Mouse (Mus musculus) CH12.LX (cell line): ENCODE measurements around the gene Sult6b1. TPM values are rescaled to one million over a fixed set of nuclear protein-coding genes. Genes with fewer than 3 reads are reported as not detected.

Experiments used
- DNase-seq: peaks from one replicate; pipeline ENCODE4 v3.0.0-alpha.2; 2013; ENCODE audit errors: extremely low read depth
- H3K27ac ChIP-seq: 2 replicates; pipeline ENCODE4 v1.5.1; 2012; ENCODE audit warnings: low read depth, mild to moderate bottlenecking, control low read depth, moderate library complexity; ENCODE audit not compliant: insufficient read depth
- H3K27me3 ChIP-seq: replicated peaks from 2 replicates; pipeline ENCODE3; 2012; ENCODE audit warnings: inconsistent platforms
- H3K36me3 ChIP-seq, 2 experiments: replicated peaks in 1 of 2; 2 replicates each; pipeline versions ENCODE3 to v1.6.1; 2012; ENCODE audit warnings: inconsistent platforms in 1 of 2, low read length in 1 of 2, mild to moderate bottlenecking in 1 of 2, mixed read lengths in 1 of 2, moderate library complexity in 1 of 2; ENCODE audit not compliant: control insufficient read depth in 1 of 2, insufficient read depth in 1 of 2
- H3K4me1 ChIP-seq, 2 experiments: 2 replicates each; pipeline ENCODE4 v1.6.1; 2012; ENCODE audit warnings: inconsistent platforms in 1 of 2, moderate library complexity in 1 of 2; ENCODE audit not compliant: insufficient read depth in 2 of 2, control insufficient read depth in 1 of 2
- H3K4me2 ChIP-seq: 2 replicates; pipeline ENCODE4 v1.6.1; 2012; ENCODE audit warnings: low read depth, mild to moderate bottlenecking, control low read depth; ENCODE audit not compliant: poor library complexity, insufficient read depth, severe bottlenecking
- H3K4me3 ChIP-seq, 3 experiments: fragments of 150-350 bp in 1 of 3; sonication (generic) in 1 of 3; replicated peaks in 1 of 3; 2 replicates each; pipeline versions ENCODE3 to v1.5.1; 2011 to 2012; ENCODE audit warnings: low read depth in 2 of 3, low read length in 2 of 3, mild to moderate bottlenecking in 2 of 3, moderate library complexity in 2 of 3, control low read depth in 1 of 3, improper control_type of control experiment in 1 of 3, inconsistent platforms in 1 of 3, mixed read lengths in 1 of 3; ENCODE audit not compliant: poor library complexity in 1 of 3
- H3K79me2 ChIP-seq: replicated peaks from 2 replicates; pipeline ENCODE4 v1.6.1; 2012; ENCODE audit warnings: mild to moderate bottlenecking, moderate library complexity; ENCODE audit not compliant: control insufficient read depth, poor library complexity, insufficient read depth, severe bottlenecking; ENCODE audit errors: extremely low read depth
- H3K9ac ChIP-seq: 2 replicates; pipeline ENCODE4 v1.6.1; 2012; ENCODE audit warnings: low read depth, mild to moderate bottlenecking, control low read depth, moderate library complexity; ENCODE audit not compliant: insufficient read depth
- H3K9me3 ChIP-seq: replicated peaks from 2 replicates; pipeline ENCODE3; 2012; ENCODE audit warnings: low read length, inconsistent platforms, mixed read lengths
- CHD1 ChIP-seq: IDR thresholded peaks from 2 replicates; pipeline ENCODE4 v1.6.1; 2012; ENCODE audit warnings: low read depth, low read length, improper control_type of control experiment, inconsistent platforms
- CTCF ChIP-seq, 2 experiments: IDR thresholded peaks in 1 of 2; conservative IDR thresholded peaks in 1 of 2; 2 replicates each; pipeline ENCODE4 v1.5.1; 2011 to 2012; ENCODE audit warnings: low read depth in 2 of 2, low read length in 2 of 2, improper control_type of control experiment in 1 of 2, inconsistent platforms in 1 of 2, mild to moderate bottlenecking in 1 of 2, moderate library complexity in 1 of 2
- E2F4 ChIP-seq: IDR thresholded peaks from 2 replicates; pipeline ENCODE4 v1.6.1; 2011; ENCODE audit warnings: low read depth, low read length, improper control_type of control experiment; ENCODE audit not compliant: insufficient replicate concordance
- ELF1 ChIP-seq: IDR thresholded peaks from 2 replicates; pipeline ENCODE4 v1.6.1; 2014; ENCODE audit warnings: low read depth, mild to moderate bottlenecking, inconsistent platforms, low read length, improper control_type of control experiment
- GABPA ChIP-seq: IDR thresholded peaks from 2 replicates; pipeline ENCODE4 v1.6.1; 2012; ENCODE audit warnings: low read depth, low read length, improper control_type of control experiment, inconsistent platforms; ENCODE audit not compliant: insufficient replicate concordance
- HCFC1 ChIP-seq: IDR thresholded peaks from 2 replicates; pipeline ENCODE4 v1.6.1; 2012; ENCODE audit warnings: low read depth, mild to moderate bottlenecking, inconsistent platforms, low read length, improper control_type of control experiment
- IRF4 ChIP-seq: IDR thresholded peaks from 2 replicates; pipeline ENCODE4 v1.6.1; 2014; ENCODE audit warnings: low read depth, mild to moderate bottlenecking, inconsistent platforms, low read length, improper control_type of control experiment
- JUND ChIP-seq: conservative IDR thresholded peaks from 2 replicates; pipeline ENCODE4 v1.6.1; 2011; ENCODE audit warnings: low read depth, low read length, improper control_type of control experiment
- KAT2A ChIP-seq: IDR thresholded peaks from 2 replicates; pipeline ENCODE4 v1.6.1; 2012; ENCODE audit warnings: low read length, improper control_type of control experiment, inconsistent platforms; ENCODE audit not compliant: insufficient replicate concordance
- MEF2A ChIP-seq: IDR thresholded peaks from 2 replicates; pipeline ENCODE4 v1.6.1; 2014; ENCODE audit warnings: low read depth, mild to moderate bottlenecking, inconsistent platforms, low read length, improper control_type of control experiment, borderline replicate concordance
- MXI1 ChIP-seq: IDR thresholded peaks from 2 replicates; pipeline ENCODE4 v1.6.1; 2011; ENCODE audit warnings: mild to moderate bottlenecking, low read depth, low read length, improper control_type of control experiment
- NELFE ChIP-seq: IDR thresholded peaks from 2 replicates; pipeline ENCODE4 v1.6.1; 2011; ENCODE audit warnings: low read depth, low read length, improper control_type of control experiment
- NRF1 ChIP-seq: IDR thresholded peaks from 2 replicates; pipeline ENCODE4 v1.6.1; 2014; ENCODE audit warnings: low read depth, mild to moderate bottlenecking, inconsistent platforms, low read length, improper control_type of control experiment, moderate library complexity
- POLR2AphosphoS2 ChIP-seq: IDR thresholded peaks from 2 replicates; pipeline ENCODE4 v1.6.1; 2011; ENCODE audit warnings: low read depth, low read length, improper control_type of control experiment
- RCOR1 ChIP-seq: conservative IDR thresholded peaks from 2 replicates; pipeline ENCODE4 v1.6.1; 2012; ENCODE audit warnings: low read depth, mild to moderate bottlenecking, inconsistent platforms, low read length, improper control_type of control experiment
- SIN3A ChIP-seq: IDR thresholded peaks from 2 replicates; pipeline ENCODE4 v1.6.1; 2012; ENCODE audit warnings: low read length, improper control_type of control experiment, inconsistent platforms
- TCF12 ChIP-seq: IDR thresholded peaks from 2 replicates; pipeline ENCODE4 v1.6.1; 2014; ENCODE audit warnings: low read depth, mild to moderate bottlenecking, inconsistent platforms, low read length, improper control_type of control experiment
- USF1 ChIP-seq: IDR thresholded peaks from 2 replicates; pipeline ENCODE4 v1.6.1; 2014; ENCODE audit warnings: low read depth, mild to moderate bottlenecking, inconsistent platforms, low read length, improper control_type of control experiment
- ZC3H11A ChIP-seq: IDR thresholded peaks from 2 replicates; pipeline ENCODE4 v1.6.1; 2012; ENCODE audit warnings: low read depth, mild to moderate bottlenecking, inconsistent platforms, low read length, improper control_type of control experiment
- ZKSCAN1 ChIP-seq: IDR thresholded peaks from 2 replicates; pipeline ENCODE4 v1.6.1; 2012; ENCODE audit warnings: low read depth, inconsistent platforms, low read length, improper control_type of control experiment, borderline replicate concordance
- ZMIZ1 ChIP-seq: IDR thresholded peaks from 2 replicates; pipeline ENCODE4 v1.6.1; 2012; ENCODE audit warnings: low read depth, mild to moderate bottlenecking, inconsistent platforms, low read length, improper control_type of control experiment
- ZNF384 ChIP-seq: IDR thresholded peaks from 2 replicates; pipeline ENCODE4 v1.6.1; 2012; ENCODE audit warnings: low read depth, low read length, improper control_type of control experiment, inconsistent platforms
- dilution Hi-C: fragments of 300-500 bp; cut with MboI; formaldehyde crosslinking; loops from 2 replicates; pipeline ENCODE4 v1.14.3; 2020; ENCODE audit warnings: low sequenced_read_pairs; ENCODE audit not compliant: extremely low pct_unique_long_range_greater_than_20kb, extremely low pct_ligation_motif_present
- in situ Hi-C: fragments of 300-500 bp; cut with MboI; formaldehyde crosslinking; loops from 3 replicates; pipeline ENCODE4 v1.14.3; 2019; ENCODE audit warnings: low sequenced_read_pairs, low pct_ligation_motif_present, low pct_unique_long_range_greater_than_20kb, mixed read lengths
- polyA plus RNA-seq: library from polyadenylated mRNA; unstranded; fragments of >175 nt; gene quantifications from 2 replicates; pipeline ENCODE4 v1.2.1, GENCODE M21; 2012; ENCODE audit warnings: low read depth; ENCODE audit not compliant: insufficient read length
- total RNA-seq, 2 experiments: library from RNA; depleted of rRNA; stranded (reverse); fragments of 300-350 nt in 1 of 2; fragments of >200 nt in 1 of 2; gene quantifications; 2 replicates each; pipeline ENCODE4 v1.2.3; 2012 to 2014

Sult6b1 gene
- total and polyA plus RNA-seq, 3 experiments: 0.34 to 0.46 TPM; not detected in 1

- Histone ChIP-seq H3K36me3 (no peaks in the 10 kb centered on the region), H3K4me2 (peak overlapping the region; percentile 97), H3K27ac (no peak overlapping the region), H3K9ac (no peak overlapping the region; the same call in 1 of the 2 replicates), H3K27me3 (no peaks in the 10 kb centered on the region), H3K4me3 (no peak overlapping the region), H3K4me1 (peaks cover 0 to 2% of the 10 kb centered on the region in 2 experiments; a peak in 1 of 4 replicates), H3K9me3 (no peaks in the 10 kb centered on the region), H3K79me2 (no peaks in the 10 kb centered on the region)
- in situ Hi-C loops (no loop called here), dilution Hi-C loops (no loop called here)
- TF ChIP-seq IRF4: no peak
- TF ChIP-seq POLR2AphosphoS2: no peak
- no peak for TF ChIP-seq ZNF384
- no peak for TF ChIP-seq ZKSCAN1
- TF ChIP-seq ZC3H11A: no peak
- no peak for TF ChIP-seq ZMIZ1
- TF ChIP-seq MEF2A: no peak
- no peak for TF ChIP-seq TCF12
- no peak for TF ChIP-seq ELF1
- no peak for TF ChIP-seq HCFC1
- TF ChIP-seq SIN3A: no peak
- TF ChIP-seq RCOR1: no peak
- TF ChIP-seq MXI1: no peak
- TF ChIP-seq CTCF (conservative IDR thresholded peaks at IDR 0.05 in 1 of 2, IDR thresholded peaks at IDR 0.05 in 1 of 2; ENCODE audit: low read depth in 2 of 2, low read length in 2 of 2): no peak
- no peak for TF ChIP-seq NRF1
- no peak for TF ChIP-seq E2F4
- no peak for TF ChIP-seq USF1
- no peak for DNase-seq
Measured at GRCm38 (mm10) chr17:78894991-78895390, 11.8 kb downstream of the Sult6b1 start.

- dilution Hi-C loops (no loop called here), in situ Hi-C loops (no loop called here)
- H3K4me2 ChIP-seq: no peak overlapping the region
- no peaks in the 10 kb centered on the region for H3K79me2 ChIP-seq
- H3K9ac ChIP-seq: no peak overlapping the region
- no peak overlapping the region for H3K4me3 ChIP-seq
- DNase-seq: no peak
- TF ChIP-seq ZMIZ1 (no peak), JUND (no peak), CHD1 (no peak), IRF4 (no peak), GABPA (no peak), TCF12 (no peak), MXI1 (no peak), KAT2A (no peak), NELFE (no peak)
- peaks cover 4 to 10% of the 10 kb centered on the region in 2 experiments; a peak in 3 of 4 replicates for H3K4me1 ChIP-seq
- H3K36me3 ChIP-seq: no peaks in the 10 kb centered on the region
- H3K27me3 ChIP-seq: no peaks in the 10 kb centered on the region
- no peak overlapping the region for H3K27ac ChIP-seq
- H3K9me3 ChIP-seq: no peaks in the 10 kb centered on the region
Measured at GRCm38 (mm10) chr17:78891020-78891419, 15.8 kb downstream of the Sult6b1 start.
